Mouse (Mus musculus) liver, adult 2 months (tissue): ENCODE data around the gene Ngef. TPM values are rescaled to one million over a fixed set of nuclear protein-coding genes. Genes with fewer than 3 reads are reported as not detected.
A peak's percentile ranks its signal among the peaks of the same experiment; 100 is the strongest.

Experiments used
- DNase-seq: peaks from one replicate; pipeline ENCODE4 v3.0.0-alpha.2; 2011; ENCODE audit warnings: low read depth, low spot score; ENCODE audit errors: extremely low read depth
- H3K27ac ChIP-seq: fragments of 200-500 bp; replicated peaks from 2 replicates; pipeline ENCODE4 v1.5.1; 2012; ENCODE audit warnings: low read depth, mild to moderate bottlenecking, control low read depth, inconsistent platforms, low read length; ENCODE audit not compliant: insufficient read depth
- H3K27me3 ChIP-seq: fragments of 200-500 bp; 2 replicates; pipeline ENCODE4 v1.6.1; 2012; ENCODE audit warnings: mild to moderate bottlenecking, moderate library complexity, low read length, inconsistent platforms; ENCODE audit not compliant: control insufficient read depth, insufficient read depth
- H3K36me3 ChIP-seq: fragments of 200-500 bp; 2 replicates; pipeline ENCODE4 v1.6.1; 2012; ENCODE audit warnings: low read length, inconsistent platforms; ENCODE audit not compliant: control insufficient read depth, insufficient read depth
- H3K4me1 ChIP-seq: fragments of 200-500 bp; 2 replicates; pipeline ENCODE4 v1.6.1; 2011; ENCODE audit warnings: low read length; ENCODE audit not compliant: control insufficient read depth, insufficient read depth
- H3K4me3 ChIP-seq: fragments of 200-500 bp; 2 replicates; pipeline ENCODE4 v1.5.1; 2011; ENCODE audit warnings: low read depth, mild to moderate bottlenecking, control low read depth, low read length, moderate library complexity; ENCODE audit not compliant: insufficient read depth
- H3K79me2 ChIP-seq: fragments of 200-500 bp; 2 replicates; pipeline ENCODE4 v1.6.1; 2012; ENCODE audit warnings: inconsistent platforms, mild to moderate bottlenecking, low read length, moderate library complexity; ENCODE audit not compliant: control insufficient read depth, insufficient read depth
- H3K9ac ChIP-seq: fragments of 200-500 bp; 2 replicates; pipeline ENCODE4 v1.6.1; 2012; ENCODE audit warnings: low read depth, mild to moderate bottlenecking, control low read depth, inconsistent platforms, low read length
- CTCF ChIP-seq: fragments of 200-500 bp; IDR thresholded peaks from 2 replicates; pipeline ENCODE4 v1.5.1; 2011; ENCODE audit warnings: low read depth, low read length, control low read depth
- POLR2A ChIP-seq: fragments of 200-500 bp; IDR thresholded peaks from 2 replicates; pipeline ENCODE4 v1.6.1; 2011; ENCODE audit warnings: low read length, control low read depth; ENCODE audit not compliant: insufficient read depth; ENCODE audit errors: extremely low read depth
- WGBS: fragments of 180-500 bp; shearing (Covaris S2); methylation state at CpG from one replicate; pipeline ENCODE4 v1.1.7; 2018; 5-methylcytosine and 5-hydroxymethylcytosine counted together
- polyA plus RNA-seq: library from polyadenylated mRNA; depleted of rRNA; stranded (reverse); fragments of >200 nt; gene quantifications from 2 replicates; pipeline ENCODE4 v1.2.3, GENCODE M21; 2012
- total RNA-seq: library from RNA; depleted of rRNA; stranded (reverse); fragments of >200 nt; gene quantifications from 2 replicates; pipeline ENCODE4 v1.2.3, GENCODE M21; 2014

Gene Ngef
- total and polyA plus RNA-seq, 2 experiments, result 21.5 to 29.7 TPM

DNA sequence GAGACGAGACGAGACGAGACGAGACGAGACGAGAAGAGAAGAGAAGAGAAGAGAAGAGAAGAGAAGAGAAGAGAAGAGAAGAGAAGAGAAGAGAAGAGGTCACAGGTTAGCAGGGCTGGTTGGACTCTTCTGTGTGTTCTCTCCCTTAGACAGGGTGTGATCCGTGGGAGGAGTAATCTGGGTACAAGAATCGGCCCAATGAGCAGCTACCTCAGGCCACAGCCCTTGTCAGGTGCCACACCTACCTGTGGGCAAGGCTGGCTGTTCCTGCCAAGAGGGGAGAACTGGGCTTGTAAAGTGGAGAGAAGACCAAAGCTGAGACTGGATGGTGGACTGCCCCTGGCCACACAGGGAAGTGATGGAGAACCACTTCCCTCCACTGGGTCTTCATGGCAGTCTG, 7.9 kb downstream of the Ngef start:
- H3K4me1 ChIP-seq, result no peaks in the 10 kb centered on the region
- 82% methylated on average over 8 of the region's 8 CpGs for WGBS
- no peak overlapping the region for H3K27ac ChIP-seq
- no peaks in the 10 kb centered on the region for H3K27me3 ChIP-seq
- H3K9ac ChIP-seq, result no peak overlapping the region
- H3K4me3 ChIP-seq, result no peak overlapping the region
- peaks cover 20% of the 10 kb centered on the region; the same call in 1 of the 2 replicates for H3K79me2 ChIP-seq
- TF ChIP-seq POLR2A (no peak), CTCF (no peak)
- DNase-seq, result no peak
- no peaks in the 10 kb centered on the region for H3K36me3 ChIP-seq

DNA sequence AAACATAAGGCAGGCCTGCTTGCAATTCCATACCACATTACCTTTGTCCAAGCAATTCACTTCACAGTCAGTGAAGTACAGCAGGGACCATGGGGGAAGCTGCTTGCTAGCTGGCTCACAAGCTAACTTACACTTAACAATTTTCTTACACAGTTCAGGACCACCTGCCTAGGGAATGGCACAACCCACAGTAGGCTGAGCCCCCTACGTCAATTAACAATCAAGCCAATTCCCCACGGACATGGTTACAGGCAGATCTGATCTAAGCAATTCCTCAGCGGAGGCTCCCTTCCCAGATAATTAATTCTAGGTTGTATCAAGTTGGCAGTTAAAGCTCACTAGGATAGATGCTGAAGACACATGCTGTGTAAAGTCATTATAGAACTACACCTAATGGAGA, 10.7 kb downstream of the Ngef start:
- Histone ChIP-seq H3K36me3 (no peaks in the 10 kb centered on the region), H3K79me2 (peaks cover 25% of the 10 kb centered on the region; the same call in 1 of the 2 replicates), H3K4me1 (no peaks in the 10 kb centered on the region), H3K27ac (no peak overlapping the region), H3K4me3 (no peak overlapping the region), H3K9ac (no peak overlapping the region), H3K27me3 (no peaks in the 10 kb centered on the region)
- DNase-seq, result no peak
- WGBS, result 90% methylated on average over 3 of the region's 3 CpGs
- TF ChIP-seq POLR2A (no peak), CTCF (no peak)

DNA sequence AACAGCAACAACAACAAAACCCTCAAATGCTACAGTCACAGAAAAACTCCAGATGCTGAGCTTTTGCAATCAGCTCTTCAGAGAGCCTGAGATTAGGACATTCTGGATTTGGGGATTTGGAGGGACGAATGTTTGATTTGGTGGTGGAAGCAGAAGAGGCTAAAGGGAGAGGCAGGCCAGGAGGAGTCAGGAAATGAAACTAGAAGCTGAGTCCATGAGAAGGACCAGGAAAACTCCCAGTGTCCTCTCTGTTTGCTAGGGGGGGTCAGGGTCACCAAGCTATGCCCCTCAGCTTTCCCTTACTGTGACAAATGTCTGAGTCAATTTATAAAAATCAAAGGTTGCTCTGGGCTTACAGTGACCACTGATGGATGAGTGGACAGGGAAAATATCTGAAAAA, 20.1 kb downstream of the Ngef start:
- TF ChIP-seq POLR2A (no peak), CTCF (no peak)
- no peak overlapping the region for H3K9ac ChIP-seq
- H3K27ac ChIP-seq, result no peak overlapping the region
- H3K36me3 ChIP-seq, result no peaks in the 10 kb centered on the region
- H3K79me2 ChIP-seq, result peaks cover 11% of the 10 kb centered on the region; the same call in 1 of the 2 replicates
- DNase-seq, result no peak
- H3K4me3 ChIP-seq, result no peak overlapping the region
- no peaks in the 10 kb centered on the region for H3K27me3 ChIP-seq
- WGBS, result 16% methylated on average over 1 of the region's 1 CpGs
- peaks cover 3% of the 10 kb centered on the region; the same call in 1 of the 2 replicates for H3K4me1 ChIP-seq

DNA sequence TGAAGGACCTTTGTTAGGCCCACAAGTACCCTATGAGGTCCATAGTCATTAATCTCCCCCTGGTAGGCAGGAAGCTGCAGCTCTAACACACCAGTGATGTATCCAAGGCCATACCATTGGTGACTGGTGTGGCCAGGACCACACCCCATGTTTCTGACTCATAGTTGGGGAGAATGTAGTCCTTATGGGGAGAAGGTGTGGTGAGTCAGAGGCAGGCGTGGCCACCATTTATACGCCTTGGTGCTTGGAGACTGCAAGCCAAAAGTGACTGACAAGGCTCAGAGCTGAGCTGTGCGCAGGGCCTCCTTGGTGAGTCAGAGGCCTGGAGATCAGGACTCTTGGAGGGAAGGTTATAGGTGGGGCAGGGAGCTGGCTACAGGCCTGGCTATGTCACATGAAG, 22.7 kb downstream of the Ngef start:
- Histone ChIP-seq H3K79me2 (peaks cover 6% of the 10 kb centered on the region; the same call in 1 of the 2 replicates), H3K27me3 (no peaks in the 10 kb centered on the region), H3K27ac (no peak overlapping the region), H3K4me1 (peaks cover 3% of the 10 kb centered on the region; the same call in 1 of the 2 replicates), H3K9ac (no peak overlapping the region), H3K4me3 (no peak overlapping the region), H3K36me3 (peaks cover 1% of the 10 kb centered on the region; the same call in 1 of the 2 replicates)
- 94% methylated on average over 3 of the region's 3 CpGs for WGBS
- TF ChIP-seq POLR2A, result no peak
- TF ChIP-seq CTCF, result no peak
- DNase-seq, result no peak

DNA sequence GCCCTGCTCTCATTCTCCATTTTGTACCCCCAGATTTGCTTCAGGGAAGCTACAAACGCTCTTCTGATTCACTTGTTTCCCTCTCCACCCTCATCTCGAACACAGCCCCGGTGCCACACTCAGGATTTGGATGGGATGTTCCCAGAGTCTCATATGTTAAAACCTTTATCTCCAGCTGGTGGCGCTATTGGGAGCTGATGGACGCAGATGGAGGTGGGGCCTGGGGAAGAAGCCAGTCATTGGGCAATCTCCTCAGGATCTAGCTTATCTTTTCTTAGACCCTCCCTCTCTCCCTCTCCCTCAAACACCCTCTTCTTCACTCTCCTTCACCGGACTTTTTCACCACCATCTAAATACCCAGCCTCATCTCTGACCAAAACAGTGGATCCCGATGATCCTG, 32.1 kb downstream of the Ngef start:
- 50% methylated on average over 7 of the region's 7 CpGs for WGBS
- TF ChIP-seq POLR2A, result no peak
- peak; percentile 76 for TF ChIP-seq CTCF

DNA sequence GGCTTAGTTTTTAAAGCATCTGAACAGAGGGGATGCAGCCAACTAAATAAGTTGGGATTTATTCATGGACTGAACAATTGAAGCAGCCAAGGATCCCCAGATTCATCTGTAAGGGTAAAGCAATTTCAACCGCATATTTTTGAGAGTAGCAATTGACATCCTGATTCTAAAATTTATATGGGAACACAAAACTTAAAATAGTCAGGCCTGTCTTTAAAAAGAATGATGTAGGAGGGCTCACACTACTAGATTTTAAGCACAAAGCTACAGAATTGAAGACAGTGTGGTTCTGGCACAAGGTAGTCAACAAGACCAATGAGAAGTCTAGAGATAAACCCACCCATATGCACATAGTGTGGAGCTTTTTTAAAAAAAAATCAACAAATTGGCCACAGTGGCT, 36.7 kb downstream of the Ngef start:
- no peak for DNase-seq
- Histone ChIP-seq H3K4me3 (no peak overlapping the region), H3K27me3 (no peaks in the 10 kb centered on the region), H3K27ac (no peak overlapping the region), H3K79me2 (no peaks in the 10 kb centered on the region), H3K36me3 (peaks cover 10% of the 10 kb centered on the region), H3K4me1 (peaks cover 2% of the 10 kb centered on the region; the same call in 1 of the 2 replicates), H3K9ac (no peak overlapping the region)
- no peak for TF ChIP-seq POLR2A
- no peak for TF ChIP-seq CTCF
- 98% methylated on average over 1 of the region's 1 CpGs for WGBS

More for the DNA sequence above, 32.1 kb downstream of the Ngef start:
- H3K79me2 ChIP-seq, result no peaks in the 10 kb centered on the region
- no peaks in the 10 kb centered on the region for H3K4me1 ChIP-seq
- H3K27me3 ChIP-seq, result no peaks in the 10 kb centered on the region
- H3K36me3 ChIP-seq, result peaks cover 16% of the 10 kb centered on the region
- DNase-seq, result peak; percentile 43
- H3K27ac ChIP-seq, result no peak overlapping the region
- H3K4me3 ChIP-seq, result no peak overlapping the region
- no peak overlapping the region for H3K9ac ChIP-seq
